Mouse (Mus musculus) lung, adult 18-20 months (tissue): ENCODE data around the gene Aph1b.

Experiments
- DNase-seq, 2 experiments: peaks; one replicate each; pipeline ENCODE4 v3.0.0; 2022; ENCODE audit warnings: mixed read lengths in 2 of 2

Aph1b gene

DNA sequence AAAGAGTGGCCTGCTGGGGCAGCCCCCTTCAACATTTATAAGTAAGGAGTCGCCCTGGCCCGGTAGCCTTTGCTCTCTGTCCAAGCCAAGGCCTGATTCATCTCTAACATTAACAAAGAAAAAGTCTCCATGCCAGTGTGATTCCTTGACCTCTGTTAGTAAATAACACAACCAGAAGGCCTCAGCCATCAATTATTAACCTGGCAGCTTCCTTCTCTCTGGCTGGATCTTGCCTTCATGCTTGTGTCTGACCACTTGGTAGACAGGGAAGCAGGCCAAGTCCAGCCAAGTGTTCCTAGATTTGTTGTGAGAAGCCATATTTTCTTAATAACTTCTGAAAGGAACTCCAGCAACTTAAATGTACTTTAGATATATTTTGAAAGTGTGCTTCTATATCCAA, 58.7 kb downstream of the Aph1b start:
- no peak for DNase-seq

DNA sequence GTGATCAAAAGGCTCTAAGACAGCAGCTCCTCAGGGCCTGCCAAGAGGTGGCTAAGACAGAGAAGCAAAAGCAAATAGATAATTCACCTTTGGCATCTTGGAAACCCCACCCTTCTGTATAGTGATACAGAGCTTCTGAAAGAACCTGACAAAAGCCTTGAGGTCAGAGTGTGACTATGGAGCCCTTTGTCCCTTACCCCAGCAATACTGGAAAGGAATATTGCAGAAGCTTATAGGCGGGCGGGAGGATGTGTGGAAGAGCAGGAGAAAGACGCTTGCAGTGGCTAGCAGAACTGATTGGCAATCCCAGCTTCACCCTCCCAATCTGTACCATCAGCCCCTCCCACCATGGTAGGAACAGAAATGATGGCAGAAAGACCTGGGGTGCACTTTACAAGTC, 59.3 kb downstream of the Aph1b start:
- no peak for DNase-seq

DNA sequence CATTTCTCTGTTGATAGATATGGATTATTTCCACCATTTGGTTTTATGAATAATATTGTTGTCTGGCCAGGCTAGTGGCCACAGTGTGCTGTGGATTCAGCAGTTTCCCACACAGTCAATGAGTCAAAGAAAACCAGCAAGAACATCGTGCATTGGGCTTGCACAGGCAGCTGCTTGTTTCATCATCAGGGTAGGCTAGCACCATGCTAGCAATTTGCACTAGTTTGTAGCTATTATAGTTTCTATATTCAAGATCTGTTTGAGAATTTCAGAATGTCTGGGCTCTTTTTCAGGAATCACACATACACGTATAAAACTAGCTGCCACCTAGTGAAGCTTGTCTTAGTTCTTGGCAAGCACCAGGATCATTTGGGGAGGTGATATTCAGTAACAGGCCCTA, 60.2 kb downstream of the Aph1b start:
- no peak for DNase-seq

DNA sequence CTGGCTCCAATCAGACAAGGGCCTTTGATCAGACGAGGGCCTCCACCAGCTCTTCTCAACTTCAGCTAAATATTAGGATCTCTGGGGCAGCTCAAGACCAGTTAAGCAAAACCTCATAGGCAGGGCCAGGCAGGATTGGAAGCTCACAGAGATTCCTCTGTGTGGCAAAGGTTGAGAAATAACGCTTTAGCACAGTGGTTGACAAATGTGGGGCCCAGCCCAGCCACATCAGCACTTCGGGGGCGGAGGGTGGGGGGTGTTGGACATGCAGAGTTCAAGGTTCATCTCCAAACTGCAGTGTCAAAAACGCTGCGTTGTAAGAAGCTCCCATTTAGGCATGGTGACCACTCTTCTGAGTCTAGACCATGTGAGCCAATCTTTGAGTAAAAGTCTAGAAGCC, 60.7 kb downstream of the Aph1b start:
- DNase-seq: no peak

DNA sequence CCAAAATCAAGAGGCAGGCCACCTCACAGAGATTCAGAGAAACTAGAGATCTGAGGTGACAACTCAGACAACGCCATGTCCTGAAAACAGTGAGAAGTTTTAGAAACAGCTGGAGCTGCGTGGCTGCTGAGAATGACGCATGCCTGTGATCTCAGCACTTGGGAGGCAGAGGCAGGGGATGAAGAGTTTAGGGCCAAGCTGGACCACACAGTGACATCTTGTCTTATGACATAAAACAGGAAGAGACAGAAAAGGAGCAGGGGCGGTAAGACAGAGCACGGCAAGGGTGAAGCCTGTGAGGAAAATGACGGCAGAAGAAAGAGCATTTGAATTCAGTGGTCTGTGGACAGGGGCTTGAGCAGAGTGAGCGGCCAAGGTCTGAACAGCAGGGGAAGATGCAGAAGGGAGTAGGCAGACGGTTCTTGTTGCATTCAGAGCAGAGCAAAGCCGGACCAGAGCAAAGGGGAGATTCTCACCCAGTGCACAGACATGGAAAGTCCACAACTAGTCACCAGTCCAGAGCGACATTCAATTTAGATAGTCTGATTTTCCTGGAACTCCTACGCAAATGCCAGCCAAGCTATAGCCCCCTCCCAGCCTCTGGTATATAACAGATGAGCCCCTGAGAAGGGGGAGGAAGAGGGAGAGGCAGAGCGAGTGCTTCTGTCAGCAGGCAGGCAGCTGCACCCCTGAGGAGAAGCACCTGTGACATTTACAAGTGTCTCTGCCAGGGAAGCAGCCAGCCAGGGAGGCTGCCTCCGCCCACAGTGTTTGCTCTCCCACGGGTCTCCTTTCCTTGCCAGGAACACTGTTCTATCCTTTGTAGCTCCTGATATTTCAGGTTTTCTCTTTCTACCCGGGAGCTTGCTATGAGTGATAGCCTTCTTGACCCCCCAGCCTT, 62.2 kb downstream of the Aph1b start:
- peak in 1 of 2 experiments; percentile 21 for DNase-seq

DNA sequence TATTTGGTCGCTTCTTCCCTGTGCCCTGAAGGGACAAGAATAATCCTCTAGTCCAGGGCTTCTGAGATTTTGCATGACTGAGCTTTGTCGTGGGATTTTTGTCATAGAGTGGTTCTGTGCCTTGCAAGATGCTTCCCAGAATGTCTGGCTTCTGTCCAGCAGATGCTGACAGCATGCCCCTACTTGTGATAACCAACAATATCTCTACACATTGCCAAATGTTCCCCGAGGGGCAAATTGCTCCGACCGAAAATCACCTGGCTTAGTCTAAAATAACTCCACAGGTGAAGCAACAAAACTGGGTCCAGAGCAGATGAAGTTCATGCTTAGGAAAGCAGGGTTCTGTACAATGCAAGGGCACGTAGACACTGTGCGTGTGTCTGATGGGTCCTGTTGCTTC, 64.0 kb downstream of the Aph1b start:
- DNase-seq: no peak

DNA sequence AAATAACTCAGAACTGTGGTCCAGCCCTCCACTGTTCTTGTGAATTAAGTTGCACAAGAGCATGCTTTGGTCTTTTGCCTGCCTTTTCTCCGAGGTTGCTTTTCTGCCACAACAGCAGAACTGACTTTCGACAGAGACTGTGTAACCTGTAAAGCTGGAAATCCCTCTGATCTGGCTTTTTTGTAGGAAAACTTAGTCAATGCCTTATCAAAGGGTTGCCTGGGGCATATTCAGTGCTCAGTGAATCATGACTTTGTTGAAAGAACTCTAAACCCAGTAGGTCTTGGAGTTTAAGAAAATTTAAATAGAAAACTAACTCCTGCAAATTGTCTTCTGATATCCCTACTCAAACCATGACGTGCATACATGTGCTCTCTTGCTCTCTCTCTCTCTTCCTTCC, 64.7 kb downstream of the Aph1b start:
- no peak for DNase-seq

DNA sequence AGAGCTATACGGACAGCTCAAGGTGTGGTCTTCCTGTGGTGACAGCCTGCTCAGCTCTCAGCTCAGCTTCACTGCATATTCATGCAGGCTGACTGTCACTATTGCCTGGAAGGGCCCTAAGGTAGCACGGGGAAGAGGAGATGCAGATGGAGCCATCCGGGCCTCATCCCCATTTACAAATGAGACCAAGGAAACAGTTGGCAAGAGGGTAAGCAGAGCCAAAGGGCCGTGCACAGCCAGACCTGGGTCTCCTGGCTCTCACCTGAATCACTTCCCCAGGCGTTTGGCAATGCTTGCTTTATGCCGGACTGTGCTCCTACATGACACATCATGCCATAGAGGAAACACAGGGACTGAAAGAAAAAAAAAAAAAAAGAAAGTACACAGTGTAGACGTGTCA, 68.0 kb downstream of the Aph1b start:
- DNase-seq: no peak

DNA sequence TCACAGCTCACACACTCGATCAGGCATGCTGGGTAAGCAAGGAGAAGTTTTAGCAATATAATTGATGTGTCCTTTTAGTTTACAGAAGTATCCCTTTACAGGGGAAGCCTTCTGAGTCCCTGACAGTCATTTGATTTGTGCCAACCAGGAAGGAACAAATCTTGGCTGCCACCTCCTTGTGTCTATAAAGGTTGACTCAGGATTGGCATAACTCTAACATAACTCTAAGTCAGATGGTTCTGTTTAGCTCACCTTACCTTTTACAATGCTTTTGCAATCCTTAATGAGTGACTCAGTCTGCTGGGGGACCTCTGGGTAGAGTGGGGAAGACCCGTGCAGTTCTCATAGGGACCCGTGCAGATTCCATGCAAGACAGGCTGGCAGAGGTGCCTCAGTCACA, 69.7 kb downstream of the Aph1b start:
- DNase-seq: no peak
